Mouse (Mus musculus): Measurements from ENCODE around the gene Kdelr2.

DNA sequence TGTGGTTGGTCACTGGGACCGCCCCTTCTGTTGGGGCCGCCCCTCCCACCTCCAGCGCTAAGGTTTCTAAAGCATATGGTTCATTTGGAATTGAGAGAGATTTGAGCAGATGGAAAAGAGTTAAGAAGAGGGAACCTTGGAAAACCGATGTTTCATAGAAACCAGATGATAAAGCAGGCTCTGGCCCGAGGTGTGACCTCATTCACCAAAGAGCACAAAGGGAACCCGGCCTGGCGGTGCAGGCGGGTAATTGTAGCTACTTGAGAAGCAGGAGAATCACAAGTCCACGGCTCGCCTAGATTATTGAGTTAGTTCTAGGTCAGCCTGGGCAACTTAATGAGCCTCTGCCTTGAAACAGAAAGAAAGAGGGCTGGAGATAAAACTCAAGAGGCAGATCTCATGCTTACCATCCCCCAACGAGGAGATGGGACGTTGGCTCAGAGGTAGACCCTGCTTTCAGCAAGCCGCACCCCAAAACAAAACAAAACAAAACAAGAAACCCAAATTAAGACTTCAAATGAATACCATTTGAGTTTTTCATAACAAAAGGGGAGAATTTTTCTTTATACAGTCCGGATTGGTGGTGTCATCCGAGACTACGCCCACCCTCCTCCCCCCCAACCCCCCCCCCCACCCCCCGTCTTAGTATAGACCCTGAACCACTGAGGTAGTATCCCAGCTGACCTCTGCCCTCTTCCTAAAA, 46.8 kb upstream of the Kdelr2 start, which contains the start of gene Grid2ip:
- TF ChIP-seq EP300 (IDR thresholded peaks at IDR 0.05; ENCODE audit: low read depth in 1 of 2, low read length in 2 of 2) (no peak), TAL1 (IDR thresholded peaks at IDR 0.05; ENCODE audit: low read length) (no peak), GABPA (IDR thresholded peaks at IDR 0.05; ENCODE audit: low read depth, low read length) (no peak), HCFC1 (IDR thresholded peaks at IDR 0.05; ENCODE audit: low read depth, low read length) (no peak), RAD21 (IDR thresholded peaks at IDR 0.05; ENCODE audit: low read depth, low read length) (no peak), MAX (IDR thresholded peaks at IDR 0.05; ENCODE audit: low read length) (no peak), USF1 (IDR thresholded peaks at IDR 0.05; ENCODE audit: low read depth, low read length) (no peak), SMC3 (IDR thresholded peaks at IDR 0.05; ENCODE audit: low read depth, low read length) (no peak), POLR2A (IDR thresholded peaks at IDR 0.05; ENCODE audit: control insufficient read depth in 1 of 2, insufficient read depth in 1 of 2, low read depth in 1 of 2, low read length in 2 of 2, poor library complexity in 1 of 2) (no peak), CTCF (IDR thresholded peaks at IDR 0.05 in 2 of 3, conservative IDR thresholded peaks at IDR 0.05 in 1 of 3; ENCODE audit: control insufficient read depth in 1 of 3, insufficient read depth in 1 of 3, low read depth in 2 of 3, low read length in 3 of 3, poor library complexity in 1 of 3, severe bottlenecking in 1 of 3) (no peak), CHD1 (IDR thresholded peaks at IDR 0.05; ENCODE audit: low read depth, low read length) (no peak), USF2 (IDR thresholded peaks at IDR 0.05; ENCODE audit: borderline replicate concordance in 1 of 2, insufficient read depth in 1 of 2, low read depth in 1 of 2, low read length in 2 of 2) (no peak), SIN3A (IDR thresholded peaks at IDR 0.05; ENCODE audit: low read length) (no peak)

All from MEL (cell line).